Mouse (Mus musculus) embryonic facial prominence, embryonic 13.5 days (tissue): ENCODE data around the gene Sept11. TPM values are rescaled to one million over a fixed set of nuclear protein-coding genes. Genes with fewer than 3 reads are reported as not detected.

Experiments used
- ATAC-seq: fragments of 200-750 bp; cut with Nextera tagmentation; 2 replicates; pipeline ENCODE4 v1.8.0; 2017; ENCODE audit warnings: low read depth; ENCODE audit not compliant: insufficient number of reproducible peaks, insufficient read depth, low FRiP score, low TSS enrichment
- H3K27ac ChIP-seq: fragments of 300-500 bp; sonication (generic); 2 replicates; pipeline ENCODE4 v1.5.1; 2015; ENCODE audit warnings: moderate library complexity, mild to moderate bottlenecking, inconsistent platforms
- H3K27me3 ChIP-seq: fragments of 300-500 bp; sonication (generic); 2 replicates; pipeline ENCODE4 v1.6.1; 2015; ENCODE audit warnings: mild to moderate bottlenecking, inconsistent platforms
- H3K36me3 ChIP-seq: fragments of 300-500 bp; sonication (generic); 2 replicates; pipeline ENCODE4 v1.6.1; 2015; ENCODE audit warnings: mild to moderate bottlenecking, inconsistent platforms
- H3K4me1 ChIP-seq: fragments of 300-500 bp; sonication (generic); 2 replicates; pipeline ENCODE4 v1.6.1; 2015; ENCODE audit warnings: inconsistent platforms
- H3K4me2 ChIP-seq: fragments of 300-500 bp; sonication (generic); 2 replicates; pipeline ENCODE4 v1.6.1; 2015; ENCODE audit warnings: moderate library complexity, mild to moderate bottlenecking, inconsistent platforms
- H3K4me3 ChIP-seq: fragments of 300-500 bp; sonication (generic); 2 replicates; pipeline ENCODE4 v1.5.1; 2015; ENCODE audit warnings: mild to moderate bottlenecking, inconsistent platforms
- H3K9ac ChIP-seq: fragments of 300-500 bp; sonication (generic); 2 replicates; pipeline ENCODE4 v1.6.1; 2015; ENCODE audit warnings: mild to moderate bottlenecking, inconsistent platforms
- H3K9me3 ChIP-seq: fragments of 300-500 bp; sonication (generic); 2 replicates; pipeline ENCODE4 v1.6.1; 2016; ENCODE audit warnings: inconsistent platforms
- WGBS: fragments of 180-500 bp; shearing (Covaris S2); methylation state at CpG from one replicate; pipeline ENCODE4 v1.1.7; 2015; ENCODE audit warnings: mixed read lengths; 5-methylcytosine and 5-hydroxymethylcytosine counted together
- polyA plus RNA-seq: library from polyadenylated mRNA; unstranded; fragments of >200 nt; fragmentation: Nextera tagmentation; extraction: Ambion mirVana; gene quantifications from 2 replicates; pipeline ENCODE4 v1.2.1, GENCODE M21; 2015

Sept11 gene
- polyA plus RNA-seq, 1 experiment from 2014 or later = 220 TPM

GRCm38 (mm10) chr5:93115854-93116253 lies 22.6 kb downstream of the Sept11 start:
- Histone ChIP-seq H3K36me3 (peaks cover 16% of the 10 kb centered on the region; the same call in 1 of the 2 replicates), H3K9ac (no peak overlapping the region), H3K4me3 (no peak overlapping the region), H3K27me3 (no peaks in the 10 kb centered on the region), H3K27ac (no peak overlapping the region), H3K9me3 (no peaks in the 10 kb centered on the region), H3K4me1 (peaks cover 50% of the 10 kb centered on the region), H3K4me2 (no peak overlapping the region)
- 74% methylated on average over 13 of the region's 13 CpGs for WGBS
- no peak for ATAC-seq

DNA sequence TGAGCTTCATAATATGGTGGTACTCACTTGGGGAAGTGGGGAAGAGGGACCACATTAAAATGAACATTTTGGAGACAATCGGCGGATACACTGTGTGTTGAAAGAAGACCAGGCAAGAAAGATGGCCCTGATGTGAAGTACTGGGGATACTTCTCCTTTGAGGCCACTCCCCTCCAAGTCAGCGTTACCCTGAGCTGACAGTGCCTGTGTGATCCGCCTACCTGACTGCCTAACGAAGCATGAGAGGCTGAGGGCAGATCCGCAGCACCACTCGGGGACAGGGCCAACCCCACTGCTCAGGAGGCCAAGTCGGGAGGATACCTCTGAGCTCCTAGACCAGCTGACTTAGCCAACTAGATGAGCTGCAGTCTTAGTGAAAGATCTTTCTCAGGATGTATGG lies 24.4 kb downstream of the Sept11 start:
- ATAC-seq = no peak
- Histone ChIP-seq H3K9me3 (no peaks in the 10 kb centered on the region), H3K4me2 (no peak overlapping the region), H3K4me3 (no peak overlapping the region), H3K36me3 (peaks cover 6% of the 10 kb centered on the region; the same call in 1 of the 2 replicates), H3K27me3 (no peaks in the 10 kb centered on the region), H3K9ac (no peak overlapping the region), H3K4me1 (peaks cover 55% of the 10 kb centered on the region), H3K27ac (no peak overlapping the region)
- WGBS = 82% methylated on average over 8 of the region's 8 CpGs

DNA sequence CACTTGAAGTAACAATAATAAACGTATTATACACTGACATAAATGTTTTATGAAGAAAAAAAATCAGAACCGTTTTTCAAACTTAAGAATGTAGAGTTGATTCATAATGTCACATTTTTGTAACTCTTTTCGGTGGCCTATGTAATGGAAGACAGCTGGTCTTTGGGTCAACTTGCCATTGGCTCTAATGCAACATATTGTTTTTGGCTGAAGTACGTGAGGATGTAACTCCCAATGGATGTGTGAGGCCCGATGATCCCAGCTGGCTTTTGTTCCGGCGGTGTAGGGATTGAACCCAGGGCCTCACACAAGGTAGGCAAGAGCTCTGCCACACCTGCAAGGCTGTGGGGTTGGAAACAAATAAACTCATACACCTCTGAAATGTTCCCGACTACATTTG lies 28.4 kb downstream of the Sept11 start:
- H3K4me3 ChIP-seq = no peak overlapping the region
- no peak overlapping the region for H3K9ac ChIP-seq
- H3K9me3 ChIP-seq = no peaks in the 10 kb centered on the region
- H3K27me3 ChIP-seq = no peaks in the 10 kb centered on the region
- ATAC-seq = no peak
- no peak overlapping the region; the same call in 1 of the 2 replicates for H3K27ac ChIP-seq
- no peak overlapping the region for H3K4me2 ChIP-seq
- H3K36me3 ChIP-seq = peaks cover 6% of the 10 kb centered on the region; the same call in 1 of the 2 replicates
- peaks cover 52% of the 10 kb centered on the region for H3K4me1 ChIP-seq
- WGBS = 56% methylated on average over 8 of the region's 8 CpGs

DNA sequence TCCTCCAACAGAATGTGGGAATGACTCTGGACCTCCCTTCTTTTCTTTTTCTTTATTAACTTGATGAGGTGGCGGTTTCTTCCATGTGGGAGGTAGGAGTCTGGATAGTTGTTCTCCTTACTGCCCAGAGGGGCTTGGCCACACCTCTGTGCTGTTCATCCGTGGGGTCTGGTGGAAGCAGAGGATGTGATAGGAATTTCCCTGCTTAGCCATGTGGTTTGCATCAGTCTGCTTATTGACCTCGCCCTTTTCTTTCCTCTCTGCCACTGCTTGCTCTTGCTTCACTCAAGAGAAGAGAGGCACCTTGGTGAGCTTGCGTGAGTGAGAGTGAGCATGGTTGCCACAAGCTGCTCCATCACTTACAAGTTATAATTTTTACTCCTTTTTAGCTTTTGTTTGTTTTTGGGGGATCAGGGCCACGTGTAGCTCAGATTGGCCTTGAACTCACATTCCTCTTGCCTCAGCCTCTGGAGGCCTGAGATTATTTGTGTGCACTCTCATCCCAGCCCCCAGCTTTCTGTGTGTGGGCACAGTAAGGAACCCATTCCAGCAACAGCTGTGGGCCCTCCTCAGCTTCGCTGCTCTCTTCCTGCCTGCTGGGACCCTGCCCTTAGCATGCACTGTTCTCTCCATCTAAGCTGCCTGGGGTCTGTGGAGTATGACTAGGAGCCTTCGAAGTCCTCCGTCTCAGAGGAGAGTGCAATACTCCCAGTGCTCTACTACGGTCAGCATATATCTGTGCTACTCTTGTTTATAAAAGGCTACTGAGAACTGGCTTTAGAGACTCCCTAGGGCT lies 31.0 kb downstream of the Sept11 start:
- ATAC-seq = peak; percentile 6; the same call in 1 of the 2 replicates
- WGBS = 36% methylated on average over 9 of the region's 9 CpGs

GRCm38 (mm10) chr5:93125325-93125724 lies 32.1 kb downstream of the Sept11 start:
- peaks cover 81% of the 10 kb centered on the region for H3K4me1 ChIP-seq
- H3K4me2 ChIP-seq = no peak overlapping the region
- no peak overlapping the region; the same call in 1 of the 2 replicates for H3K27ac ChIP-seq
- no peaks in the 10 kb centered on the region for H3K9me3 ChIP-seq
- no peaks in the 10 kb centered on the region for H3K36me3 ChIP-seq
- 85% methylated on average over 6 of the region's 6 CpGs for WGBS
- H3K9ac ChIP-seq = no peak overlapping the region
- no peaks in the 10 kb centered on the region for H3K27me3 ChIP-seq
- no peak for ATAC-seq
- H3K4me3 ChIP-seq = no peak overlapping the region

More for the DNA sequence above, 31.0 kb downstream of the Sept11 start:
- peaks cover 72% of the 10 kb centered on the region for H3K4me1 ChIP-seq
- H3K27ac ChIP-seq = peak overlapping the region; percentile 66
- H3K27me3 ChIP-seq = no peaks in the 10 kb centered on the region
- no peaks in the 10 kb centered on the region for H3K36me3 ChIP-seq
- H3K9me3 ChIP-seq = no peaks in the 10 kb centered on the region
- H3K4me3 ChIP-seq = no peak overlapping the region
- H3K4me2 ChIP-seq = peak overlapping the region; percentile 2; the same call in 1 of the 2 replicates
- H3K9ac ChIP-seq = no peak overlapping the region

- no peak overlapping the region for H3K9ac ChIP-seq
- peak overlapping the region; percentile 72 for H3K27ac ChIP-seq
- H3K4me2 ChIP-seq = no peak overlapping the region
- 42% methylated on average over 12 of the region's 12 CpGs for WGBS
- peaks cover 81% of the 10 kb centered on the region for H3K4me1 ChIP-seq
- ATAC-seq = no peak
- H3K27me3 ChIP-seq = no peaks in the 10 kb centered on the region
- no peaks in the 10 kb centered on the region for H3K36me3 ChIP-seq
- no peak overlapping the region for H3K4me3 ChIP-seq
- H3K9me3 ChIP-seq = no peaks in the 10 kb centered on the region
Observed at GRCm38 (mm10) chr5:93126222-93126929, 33.1 kb downstream of the Sept11 start.

DNA sequence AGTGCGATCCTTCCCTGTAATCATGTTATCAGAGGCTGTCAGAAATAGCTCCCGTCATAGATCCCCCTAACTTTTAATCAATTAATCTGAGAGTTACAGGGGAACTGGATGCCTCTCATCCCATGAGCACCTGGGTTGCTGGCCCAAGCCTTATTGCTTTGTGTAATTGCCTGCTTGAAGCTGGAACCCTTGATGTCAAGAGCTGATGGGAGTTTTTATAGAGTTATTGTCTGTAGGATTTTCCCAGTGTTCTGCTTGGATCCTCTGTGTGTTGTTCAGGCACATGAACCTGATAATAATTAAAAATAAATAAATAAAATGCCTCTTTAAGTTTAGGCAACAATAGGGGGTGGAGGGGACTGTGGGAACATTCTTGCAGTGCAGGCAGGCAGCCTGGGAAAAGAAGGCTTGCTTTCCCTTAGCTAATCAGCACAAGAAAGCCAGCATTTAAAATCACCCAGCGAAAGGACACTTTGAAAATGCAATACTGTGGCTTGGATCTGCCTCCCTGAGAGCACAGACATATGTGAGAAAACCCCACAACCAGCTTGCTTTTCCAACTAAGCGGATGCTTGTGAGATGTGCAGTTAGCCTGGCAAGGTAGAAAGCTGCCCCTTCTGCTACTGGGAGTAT lies 33.8 kb downstream of the Sept11 start:
- peaks cover 84% of the 10 kb centered on the region for H3K4me1 ChIP-seq
- no peak overlapping the region for H3K4me3 ChIP-seq
- 25% methylated on average over 4 of the region's 4 CpGs for WGBS
- H3K27me3 ChIP-seq = no peaks in the 10 kb centered on the region
- H3K9ac ChIP-seq = 0 out of 2 replicates have a peak overlapping the region, but pooled peaks have one; percentile 11
- peak overlapping the region; percentile 72 for H3K27ac ChIP-seq
- H3K36me3 ChIP-seq = no peaks in the 10 kb centered on the region
- H3K9me3 ChIP-seq = no peaks in the 10 kb centered on the region
- H3K4me2 ChIP-seq = peak overlapping the region; percentile 5; the same call in 1 of the 2 replicates
- no peak for ATAC-seq

DNA sequence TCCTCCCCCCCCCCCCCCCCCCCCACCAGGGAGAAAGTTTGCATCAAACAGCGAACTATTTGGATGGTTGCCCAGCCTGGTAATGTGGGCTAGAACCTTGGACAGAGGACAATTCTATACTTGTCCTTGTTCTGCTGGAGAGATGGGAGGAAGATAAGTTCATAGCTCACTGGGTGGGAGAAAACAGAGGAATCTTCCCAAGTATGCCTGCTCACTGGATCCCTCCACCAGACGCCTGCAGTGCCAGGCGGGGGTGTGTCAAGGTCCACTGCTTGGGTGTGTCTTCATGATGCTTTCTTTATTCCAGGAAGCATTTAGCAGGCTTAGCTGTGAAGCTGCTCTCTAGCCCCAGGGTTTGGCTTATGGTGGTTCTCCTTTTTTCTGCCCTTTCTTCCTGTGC lies 34.5 kb downstream of the Sept11 start:
- Histone ChIP-seq H3K4me2 (0 out of 2 replicates have a peak overlapping the region, but pooled peaks have one; percentile 11), H3K27ac (peak overlapping the region; percentile 72; the same call in 1 of the 2 replicates)
- ATAC-seq = no peak

GRCm38 (mm10) chr5:93128765-93129164 lies 35.5 kb downstream of the Sept11 start:
- peak overlapping the region; percentile 16; the same call in 1 of the 2 replicates for H3K27ac ChIP-seq
- H3K4me2 ChIP-seq = no peak overlapping the region
- no peak overlapping the region for H3K9ac ChIP-seq
- ATAC-seq = no peak
- no peak overlapping the region for H3K4me3 ChIP-seq
- H3K27me3 ChIP-seq = no peaks in the 10 kb centered on the region
- no peaks in the 10 kb centered on the region for H3K9me3 ChIP-seq
- 71% methylated on average over 3 of the region's 3 CpGs for WGBS
- H3K4me1 ChIP-seq = peaks cover 96% of the 10 kb centered on the region
- H3K36me3 ChIP-seq = no peaks in the 10 kb centered on the region

More for the DNA sequence above, 34.5 kb downstream of the Sept11 start:
- H3K4me3 ChIP-seq = no peak overlapping the region
- H3K36me3 ChIP-seq = no peaks in the 10 kb centered on the region
- no peaks in the 10 kb centered on the region for H3K9me3 ChIP-seq
- H3K4me1 ChIP-seq = peaks cover 90% of the 10 kb centered on the region
- no peaks in the 10 kb centered on the region for H3K27me3 ChIP-seq
- no peak overlapping the region for H3K9ac ChIP-seq
- WGBS = 9% methylated on average over 3 of the region's 3 CpGs

GRCm38 (mm10) chr5:93129953-93130352 lies 36.7 kb downstream of the Sept11 start:
- no peak overlapping the region for H3K4me3 ChIP-seq
- ATAC-seq = no peak
- H3K9me3 ChIP-seq = no peaks in the 10 kb centered on the region
- peaks cover 97% of the 10 kb centered on the region for H3K4me1 ChIP-seq
- peak overlapping the region; percentile 80 for H3K27ac ChIP-seq
- H3K36me3 ChIP-seq = no peaks in the 10 kb centered on the region
- no peak overlapping the region for H3K9ac ChIP-seq
- WGBS = 4% methylated on average over 4 of the region's 4 CpGs
- H3K27me3 ChIP-seq = no peaks in the 10 kb centered on the region
- peak overlapping the region; percentile 16; the same call in 1 of the 2 replicates for H3K4me2 ChIP-seq

- ATAC-seq = no peak
Observed at GRCm38 (mm10) chr5:93131401-93131800, 38.2 kb downstream of the Sept11 start.

More at GRCm38 (mm10) chr5:93131401-93131800, 38.2 kb downstream of the Sept11 start:
- no peak overlapping the region for H3K4me3 ChIP-seq
- no peaks in the 10 kb centered on the region for H3K9me3 ChIP-seq
- 19% methylated on average over 4 of the region's 4 CpGs for WGBS
- no peaks in the 10 kb centered on the region for H3K27me3 ChIP-seq
- H3K27ac ChIP-seq = peak overlapping the region; percentile 84; the same call in 1 of the 2 replicates
- no peak overlapping the region for H3K9ac ChIP-seq
- H3K4me1 ChIP-seq = peaks cover 97% of the 10 kb centered on the region
- no peaks in the 10 kb centered on the region for H3K36me3 ChIP-seq
- H3K4me2 ChIP-seq = peak overlapping the region; percentile 18; the same call in 1 of the 2 replicates
